Mouse (Mus musculus): ENCODE results near the gene Mrnip. TPM values are rescaled to one million over a fixed set of nuclear protein-coding genes. Genes with fewer than 3 reads are reported as not detected.

Mrnip gene
- polyA plus RNA-seq, 1 experiment from 2014 or later: 24.9 TPM

DNA sequence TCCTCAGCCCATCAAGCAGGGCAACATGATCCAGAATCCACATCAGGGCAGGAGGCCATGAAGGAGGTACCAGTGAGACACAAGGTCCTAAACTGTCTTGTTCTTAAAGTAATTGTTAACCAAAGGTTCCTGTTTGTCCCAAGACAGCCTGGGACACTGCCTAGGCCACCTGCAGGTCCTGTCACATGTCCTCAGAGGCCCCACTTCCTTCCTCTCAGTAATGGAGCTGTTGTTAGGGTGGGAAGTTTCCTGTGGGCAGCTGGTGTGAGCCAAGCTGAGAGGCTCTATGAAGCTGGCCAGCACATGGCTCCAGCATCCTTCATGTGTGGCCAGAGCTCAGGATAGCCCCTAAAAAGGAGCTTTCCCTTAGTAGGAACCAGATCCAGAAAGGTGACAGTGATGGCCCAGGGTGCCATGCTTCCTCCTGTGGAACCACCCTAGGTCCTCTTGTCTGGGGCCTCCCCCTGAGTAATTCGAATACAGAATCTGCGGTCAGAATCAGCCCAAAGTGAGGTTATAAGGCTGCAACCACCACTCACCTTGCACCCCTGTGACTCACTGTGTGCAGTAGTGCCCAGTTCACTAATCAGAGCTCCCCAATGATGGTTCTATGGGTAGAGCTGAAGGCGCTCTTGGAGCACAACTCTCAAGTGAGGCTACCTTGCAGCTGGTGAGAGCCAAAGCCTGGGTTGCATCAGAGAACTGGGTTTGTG is 11.8 kb upstream of the Mrnip start:
- Histone ChIP-seq H3K9ac (replicated peaks; ENCODE audit: low read length) (no peak overlapping the region), H3K27me3 (ENCODE audit: control insufficient read depth, insufficient read depth, low read length) (no peaks in the 10 kb centered on the region), H3K36me3 (replicated peaks; ENCODE audit: control insufficient read depth, insufficient read depth, low read depth, low read length) (peaks cover 7% of the 10 kb centered on the region), H3K27ac (replicated peaks; ENCODE audit: low read depth, low read length) (no peak overlapping the region), H3K4me3 (ENCODE audit: low read depth, low read length) (no peak overlapping the region), H3K4me2 (ENCODE audit: low read depth, low read length) (no peak overlapping the region), H3K4me1 (ENCODE audit: control insufficient read depth, insufficient read depth, low read length) (no peaks in the 10 kb centered on the region), H3K9me3 (replicated peaks; ENCODE audit: control insufficient read depth, low read length) (no peaks in the 10 kb centered on the region)
- WGBS: 91% methylated on average over 3 of the region's 3 CpGs
- ATAC-seq (replicated peaks; ENCODE audit: insufficient number of reproducible peaks, low FRiP score, low TSS enrichment, low read depth) (no peak), DNase-seq (ENCODE audit: low spot score) (no peak)

DNA sequence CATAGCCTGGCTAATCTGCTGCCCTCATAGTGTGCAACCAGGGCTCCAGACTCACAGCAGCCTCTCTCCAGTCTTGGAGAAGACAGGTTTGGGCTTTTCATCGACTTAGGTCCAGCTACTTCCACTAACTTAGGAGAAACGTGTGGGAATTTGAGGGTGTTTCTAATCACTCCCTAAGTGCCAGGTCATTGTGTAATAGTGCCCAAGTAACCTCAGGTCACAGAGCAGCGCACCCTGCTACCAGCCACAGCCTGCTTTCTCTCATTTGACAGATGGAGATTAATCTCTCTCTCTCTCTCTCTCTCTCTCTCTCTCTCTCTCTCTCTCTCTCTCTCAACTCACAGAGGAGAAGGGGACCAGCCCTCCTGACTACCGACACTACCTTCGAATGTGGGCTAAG is 5.9 kb upstream of the Mrnip start:
- Histone ChIP-seq H3K36me3 (replicated peaks; ENCODE audit: control insufficient read depth, insufficient read depth, low read depth, low read length) (peaks cover 5% of the 10 kb centered on the region; the same call in 1 of the 2 replicates), H3K4me2 (ENCODE audit: low read depth, low read length) (no peak overlapping the region), H3K9me3 (replicated peaks; ENCODE audit: control insufficient read depth, low read length) (no peaks in the 10 kb centered on the region), H3K4me3 (ENCODE audit: low read depth, low read length) (no peak overlapping the region), H3K27ac (replicated peaks; ENCODE audit: low read depth, low read length) (no peak overlapping the region), H3K27me3 (ENCODE audit: control insufficient read depth, insufficient read depth, low read length) (no peaks in the 10 kb centered on the region), H3K9ac (replicated peaks; ENCODE audit: low read length) (no peak overlapping the region), H3K4me1 (ENCODE audit: control insufficient read depth, insufficient read depth, low read length) (no peaks in the 10 kb centered on the region)
- DNase-seq (ENCODE audit: low spot score): no peak
- 84% methylated on average over 5 of the region's 5 CpGs for WGBS
- ATAC-seq (replicated peaks; ENCODE audit: insufficient number of reproducible peaks, low FRiP score, low TSS enrichment, low read depth): no peak

DNA sequence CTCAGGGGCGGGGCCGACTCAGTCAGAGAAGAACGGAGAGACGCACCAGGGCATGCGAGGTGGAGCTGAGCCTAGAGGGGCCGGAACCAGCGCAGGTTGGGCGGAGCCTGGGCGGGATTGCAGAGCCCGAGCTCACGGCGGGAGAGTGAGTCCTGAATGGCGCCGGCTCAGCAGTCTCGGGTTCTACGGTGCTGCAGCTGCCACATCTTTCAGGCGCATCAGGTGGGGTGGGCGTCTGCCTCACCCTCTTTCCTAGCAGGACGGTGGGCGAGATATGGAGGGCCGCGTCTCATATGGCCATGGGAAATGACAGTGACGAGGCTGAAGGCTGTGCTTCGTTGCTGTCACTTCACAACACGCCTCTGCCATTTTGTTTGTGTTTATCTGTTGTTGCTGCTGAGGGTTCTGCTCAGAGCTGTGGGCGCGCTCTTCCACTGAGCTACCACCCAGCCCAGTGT is 515 bp downstream of the Mrnip start:
- no peak overlapping the region for H3K27ac ChIP-seq (replicated peaks; ENCODE audit: low read depth, low read length)
- H3K4me2 ChIP-seq (ENCODE audit: low read depth, low read length): peak overlapping the region; percentile 74
- peak overlapping the region; percentile 65 for H3K4me3 ChIP-seq (ENCODE audit: low read depth, low read length)
- peaks cover 5% of the 10 kb centered on the region for H3K36me3 ChIP-seq (replicated peaks; ENCODE audit: control insufficient read depth, insufficient read depth, low read depth, low read length)
- H3K9me3 ChIP-seq (replicated peaks; ENCODE audit: control insufficient read depth, low read length): no peaks in the 10 kb centered on the region
- peak overlapping the region; percentile 85 for H3K9ac ChIP-seq (replicated peaks; ENCODE audit: low read length)
- peak; percentile 99 for ATAC-seq (replicated peaks; ENCODE audit: insufficient number of reproducible peaks, low FRiP score, low TSS enrichment, low read depth)
- no peaks in the 10 kb centered on the region for H3K4me1 ChIP-seq (ENCODE audit: control insufficient read depth, insufficient read depth, low read length)
- no peaks in the 10 kb centered on the region for H3K27me3 ChIP-seq (ENCODE audit: control insufficient read depth, insufficient read depth, low read length)
- peak; percentile 99 for DNase-seq (ENCODE audit: low spot score)
- WGBS: under 1% methylated on average over 27 of the region's 27 CpGs

DNA sequence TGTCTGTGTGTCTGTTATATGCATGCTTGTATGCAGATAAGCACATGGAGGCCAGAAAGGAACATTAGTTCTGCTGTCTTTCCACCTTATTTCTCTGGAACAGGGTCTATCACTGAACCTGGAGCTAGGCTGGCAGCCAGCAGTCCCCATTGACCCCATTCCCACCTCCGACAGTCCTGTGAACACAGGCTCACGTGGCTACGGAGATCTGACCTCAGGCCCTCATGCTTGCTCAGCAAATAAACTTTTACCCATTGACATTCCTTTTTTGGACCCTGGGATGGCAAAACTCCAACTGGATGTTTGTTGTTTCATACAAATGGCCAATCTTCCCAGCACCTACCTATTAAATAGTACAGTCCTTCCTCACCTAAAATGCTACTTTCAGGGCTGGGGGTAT is 2.1 kb downstream of the Mrnip start:
- H3K9ac ChIP-seq (replicated peaks; ENCODE audit: low read length): no peak overlapping the region
- WGBS: 80% methylated on average over 3 of the region's 3 CpGs
- ATAC-seq (replicated peaks; ENCODE audit: insufficient number of reproducible peaks, low FRiP score, low TSS enrichment, low read depth): no peak
- no peak for DNase-seq (ENCODE audit: low spot score)
- H3K4me3 ChIP-seq (ENCODE audit: low read depth, low read length): no peak overlapping the region
- no peaks in the 10 kb centered on the region for H3K27me3 ChIP-seq (ENCODE audit: control insufficient read depth, insufficient read depth, low read length)
- H3K4me2 ChIP-seq (ENCODE audit: low read depth, low read length): no peak overlapping the region
- no peaks in the 10 kb centered on the region; the same call in none of the 2 replicates for H3K36me3 ChIP-seq (replicated peaks; ENCODE audit: control insufficient read depth, insufficient read depth, low read depth, low read length)
- H3K4me1 ChIP-seq (ENCODE audit: control insufficient read depth, insufficient read depth, low read length): no peaks in the 10 kb centered on the region
- no peaks in the 10 kb centered on the region for H3K9me3 ChIP-seq (replicated peaks; ENCODE audit: control insufficient read depth, low read length)
- H3K27ac ChIP-seq (replicated peaks; ENCODE audit: low read depth, low read length): no peak overlapping the region

DNA sequence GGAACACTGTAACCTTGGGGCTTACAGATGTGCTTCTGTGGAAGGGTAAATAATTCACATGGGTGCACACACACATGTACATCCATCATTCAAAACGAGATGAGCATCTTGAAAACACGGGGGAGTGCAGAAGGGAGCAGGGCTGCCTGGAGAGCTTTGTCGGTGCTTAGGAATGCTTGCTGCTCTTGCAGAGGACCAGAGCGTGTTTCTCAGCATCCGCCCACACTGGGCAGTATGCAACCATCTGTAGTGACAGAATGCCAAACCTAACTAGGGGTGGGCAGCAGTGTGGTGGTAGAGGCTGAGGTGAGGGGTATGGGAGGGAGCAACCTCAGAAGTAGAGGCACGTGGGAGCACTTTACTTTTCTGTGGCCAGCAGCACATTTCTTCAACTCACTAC is 2.9 kb downstream of the Mrnip start:
- Histone ChIP-seq H3K4me3 (ENCODE audit: low read depth, low read length) (no peak overlapping the region), H3K4me2 (ENCODE audit: low read depth, low read length) (no peak overlapping the region), H3K9ac (replicated peaks; ENCODE audit: low read length) (no peak overlapping the region), H3K36me3 (replicated peaks; ENCODE audit: control insufficient read depth, insufficient read depth, low read depth, low read length) (no peaks in the 10 kb centered on the region; the same call in 1 of the 2 replicates), H3K9me3 (replicated peaks; ENCODE audit: control insufficient read depth, low read length) (no peaks in the 10 kb centered on the region), H3K27me3 (ENCODE audit: control insufficient read depth, insufficient read depth, low read length) (no peaks in the 10 kb centered on the region), H3K27ac (replicated peaks; ENCODE audit: low read depth, low read length) (no peak overlapping the region), H3K4me1 (ENCODE audit: control insufficient read depth, insufficient read depth, low read length) (no peaks in the 10 kb centered on the region)
- ATAC-seq (replicated peaks; ENCODE audit: insufficient number of reproducible peaks, low FRiP score, low TSS enrichment, low read depth) (no peak), DNase-seq (ENCODE audit: low spot score) (no peak)
- 81% methylated on average over 6 of the region's 6 CpGs for WGBS

DNA sequence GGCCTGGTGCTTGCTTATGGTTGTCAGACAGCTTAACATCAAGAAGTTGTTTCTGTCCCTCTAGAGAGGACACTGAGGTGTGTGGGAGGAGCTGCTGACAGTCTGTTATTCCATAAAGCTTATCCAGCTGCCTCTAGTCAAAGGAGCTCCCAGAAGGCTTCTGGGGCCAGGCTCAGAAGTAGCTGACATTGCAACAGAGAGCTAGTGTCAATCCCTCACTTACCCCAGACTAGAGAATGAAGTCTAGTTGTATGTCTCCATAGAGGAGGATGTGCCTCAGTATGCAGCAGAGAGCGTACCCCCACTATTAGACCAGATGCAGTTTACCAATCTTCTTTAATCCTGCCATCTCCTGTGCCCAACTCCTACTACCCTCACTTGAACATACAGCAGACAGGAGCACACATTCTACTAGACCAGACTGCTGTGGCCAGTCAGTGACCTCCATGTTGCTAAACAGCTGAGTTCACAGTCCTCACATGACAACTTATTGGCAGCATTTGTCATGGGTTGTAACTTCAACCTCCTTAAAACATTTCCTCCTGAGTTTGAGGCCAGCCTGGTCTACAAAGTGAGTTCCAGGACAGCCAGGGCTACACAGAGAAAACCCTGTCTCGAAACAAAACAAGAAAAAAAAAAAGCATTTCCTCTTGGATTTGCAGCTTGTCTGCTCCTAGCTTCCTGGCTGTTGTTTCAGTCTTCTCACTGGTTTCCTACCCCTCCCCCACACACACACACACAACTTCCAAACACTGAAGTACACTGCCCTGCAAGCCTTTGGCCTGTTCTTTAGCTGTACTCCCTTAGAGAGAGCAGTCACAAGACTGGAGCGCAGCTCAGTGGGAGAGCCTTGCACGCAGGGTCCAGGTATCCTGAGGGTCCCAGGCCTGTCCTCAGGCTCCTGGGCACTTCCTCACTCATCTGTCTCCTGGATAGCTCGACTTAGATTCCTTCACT is 4.6 kb downstream of the Mrnip start:
- no peak for ATAC-seq (replicated peaks; ENCODE audit: insufficient number of reproducible peaks, low FRiP score, low TSS enrichment, low read depth)
- H3K27ac ChIP-seq (replicated peaks; ENCODE audit: low read depth, low read length): no peak overlapping the region
- WGBS: 68% methylated on average over 5 of the region's 5 CpGs
- no peaks in the 10 kb centered on the region for H3K27me3 ChIP-seq (ENCODE audit: control insufficient read depth, insufficient read depth, low read length)
- H3K4me3 ChIP-seq (ENCODE audit: low read depth, low read length): no peak overlapping the region
- no peaks in the 10 kb centered on the region for H3K4me1 ChIP-seq (ENCODE audit: control insufficient read depth, insufficient read depth, low read length)
- no peak overlapping the region for H3K4me2 ChIP-seq (ENCODE audit: low read depth, low read length)
- H3K36me3 ChIP-seq (replicated peaks; ENCODE audit: control insufficient read depth, insufficient read depth, low read depth, low read length): no peaks in the 10 kb centered on the region; the same call in 1 of the 2 replicates
- no peak for DNase-seq (ENCODE audit: low spot score)
- no peaks in the 10 kb centered on the region for H3K9me3 ChIP-seq (replicated peaks; ENCODE audit: control insufficient read depth, low read length)
- H3K9ac ChIP-seq (replicated peaks; ENCODE audit: low read length): no peak overlapping the region

DNA sequence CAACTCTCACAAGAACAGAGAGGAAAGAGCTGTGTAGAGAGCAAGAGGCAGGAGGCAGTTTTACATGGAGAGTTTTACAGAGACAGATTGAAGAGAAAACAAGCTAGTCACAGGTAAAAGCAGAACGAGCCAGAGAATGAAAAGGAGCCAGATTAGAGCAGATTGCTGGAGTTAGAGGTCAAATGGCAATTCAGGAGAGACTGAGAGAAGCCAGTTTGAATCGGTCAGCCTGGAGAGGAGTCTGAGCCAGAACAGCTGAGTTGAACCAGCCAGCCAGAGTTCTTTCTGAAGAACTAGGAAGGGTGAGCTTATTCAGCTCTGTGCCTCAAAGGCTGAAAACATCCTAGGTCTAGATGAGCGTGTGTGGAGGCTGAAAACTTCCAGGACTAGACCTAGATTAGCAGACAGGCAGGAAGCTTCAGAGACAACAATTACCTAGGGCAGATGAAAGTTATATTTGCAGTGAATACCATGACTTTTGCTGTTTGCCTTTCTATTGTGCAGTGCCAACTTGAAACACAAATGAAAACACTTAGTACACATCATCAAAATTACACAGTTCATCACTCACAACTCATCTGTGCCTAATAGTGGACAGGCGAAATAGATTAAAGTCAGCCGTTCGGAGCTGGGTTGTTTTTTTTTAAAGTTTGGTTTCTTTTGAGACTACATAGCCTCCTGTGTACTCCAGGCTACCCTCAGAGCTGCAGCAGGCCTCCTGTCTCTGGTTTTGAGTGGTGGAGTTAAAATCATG is 6.4 kb downstream of the Mrnip start:
- WGBS: 75% methylated on average over 6 of the region's 6 CpGs
- ATAC-seq (replicated peaks; ENCODE audit: insufficient number of reproducible peaks, low FRiP score, low TSS enrichment, low read depth): no peak
- H3K4me1 ChIP-seq (ENCODE audit: control insufficient read depth, insufficient read depth, low read length): no peaks in the 10 kb centered on the region

More for the DNA sequence above, 6.4 kb downstream of the Mrnip start:
- Histone ChIP-seq H3K27ac (replicated peaks; ENCODE audit: low read depth, low read length) (no peak overlapping the region), H3K27me3 (ENCODE audit: control insufficient read depth, insufficient read depth, low read length) (no peaks in the 10 kb centered on the region), H3K4me2 (ENCODE audit: low read depth, low read length) (no peak overlapping the region), H3K9ac (replicated peaks; ENCODE audit: low read length) (no peak overlapping the region), H3K9me3 (replicated peaks; ENCODE audit: control insufficient read depth, low read length) (no peaks in the 10 kb centered on the region), H3K4me3 (ENCODE audit: low read depth, low read length) (no peak overlapping the region), H3K36me3 (replicated peaks; ENCODE audit: control insufficient read depth, insufficient read depth, low read depth, low read length) (no peaks in the 10 kb centered on the region; the same call in 1 of the 2 replicates)
- DNase-seq (ENCODE audit: low spot score): no peak
